Mouse (Mus musculus) liver, postnatal 0 days (tissue): ENCODE data around the gene Odf3l2.

ENCODE experiments used
- CTCF ChIP-seq: sonication (generic); IDR thresholded peaks from 2 replicates; pipeline ENCODE4 v1.5.1; 2016; ENCODE audit warnings: antibody characterized with exemption, low read depth
- EP300 ChIP-seq: IDR thresholded peaks from 2 replicates; pipeline ENCODE4 v1.6.1; 2016; ENCODE audit warnings: antibody characterized with exemption, low read depth, mild to moderate bottlenecking

- no peak for TF ChIP-seq CTCF
- no peak for TF ChIP-seq EP300
Observed at GRCm38 (mm10) chr10:79688720-79689119, 43.2 kb upstream of the Odf3l2 start, which contains the start of gene Gzmm.
